20 mouse cellular contexts compared by ENCODE assay signal in genomic region chr2:93377157-93377556, GRCm38 (mm10). TPM values are rescaled to one million over a fixed set of nuclear protein-coding genes. Genes with fewer than 3 reads are reported as not detected.
DNase-seq lines count a peak whose midpoint lies in the region; ATAC-seq and TF ChIP-seq lines count a peak whose summit lies in the region.
"Had no signal": no experiment of that assay in that cellular context is flagged by ENCODE, and none has a peak within 500 bp of the region (broad histone marks: within the 10 kb centered on the region; RNA-seq: fewer than 3 reads in every experiment).

No protein-coding gene starts in this region.

- TF ChIP-seq CTCF in layer of hippocampus, adult 2 months (conservative IDR thresholded peaks at IDR 0.05), result peak; percentile 33

- ATAC-seq in forebrain, embryonic 16.5 days, result no peak
- ATAC-seq in forebrain, embryonic 15.5 days (replicated peaks), result no peak
- ATAC-seq in hindbrain, embryonic 14.5 days (ENCODE audit: low FRiP score), result no peak
- ATAC-seq in hindbrain, embryonic 16.5 days, result no peak; the same call in 1 of the 2 replicates
- no peak for ATAC-seq in neural tube, embryonic 15.5 days (ENCODE audit: low FRiP score)
- ATAC-seq: activated CD4-positive, CD25-positive, alpha-beta regulatory T cell, adult 4 months; CD4-positive, CD25-positive, alpha-beta regulatory T cell, adult 4 months; forebrain, embryonic 13.5 days; Patski had no signal

- WGBS in forebrain, embryonic 16.5 days, result 97% methylated on average over 3 of the region's 3 CpGs
- 97% methylated on average over 3 of the region's 3 CpGs for WGBS in forebrain, embryonic 15.5 days
- 95% methylated on average over 3 of the region's 3 CpGs for WGBS in hindbrain, embryonic 14.5 days
- WGBS in hindbrain, embryonic 16.5 days, result 95% methylated on average over 3 of the region's 3 CpGs
- WGBS in neural tube, embryonic 15.5 days, result 99% methylated on average over 3 of the region's 3 CpGs

- H3K4me3 ChIP-seq in forebrain, embryonic 16.5 days (replicated peaks; ENCODE audit: low read length), result no peak overlapping the region
- no peak overlapping the region for H3K4me3 ChIP-seq in forebrain, embryonic 15.5 days
- no peak overlapping the region for H3K4me3 ChIP-seq in hindbrain, embryonic 14.5 days (replicated peaks; ENCODE audit: low read length)
- H3K4me3 ChIP-seq in hindbrain, embryonic 16.5 days (ENCODE audit: low read length), result no peak overlapping the region
- no peak overlapping the region for H3K4me3 ChIP-seq in layer of hippocampus, adult 2 months
- no peak overlapping the region for H3K4me3 ChIP-seq in neural tube, embryonic 15.5 days (replicated peaks)
- H3K4me3 ChIP-seq: embryonic facial prominence, embryonic 12.5 days; forebrain, embryonic 13.5 days; heart, embryonic 13.5 days had no signal

- H3K36me3 ChIP-seq in forebrain, embryonic 16.5 days (ENCODE audit: control insufficient read depth, insufficient read depth), result no peaks in the 10 kb centered on the region
- no peaks in the 10 kb centered on the region for H3K36me3 ChIP-seq in forebrain, embryonic 15.5 days
- no peaks in the 10 kb centered on the region for H3K36me3 ChIP-seq in hindbrain, embryonic 14.5 days (replicated peaks; ENCODE audit: control insufficient read depth, insufficient read depth)
- H3K36me3 ChIP-seq in hindbrain, embryonic 16.5 days (ENCODE audit: control insufficient read depth, insufficient read depth, low read length), result no peaks in the 10 kb centered on the region
- H3K36me3 ChIP-seq in neural tube, embryonic 15.5 days, result no peaks in the 10 kb centered on the region
- H3K36me3 ChIP-seq: embryonic facial prominence, embryonic 12.5 days; G1E; heart, embryonic 13.5 days had no signal

- H3K9ac ChIP-seq in forebrain, embryonic 16.5 days (replicated peaks; ENCODE audit: low read depth, low read length), result no peak overlapping the region
- no peak overlapping the region for H3K9ac ChIP-seq in forebrain, embryonic 15.5 days (replicated peaks)
- H3K9ac ChIP-seq in hindbrain, embryonic 14.5 days, result no peak overlapping the region
- H3K9ac ChIP-seq in hindbrain, embryonic 16.5 days (ENCODE audit: low read depth, low read length), result no peak overlapping the region
- no peak overlapping the region for H3K9ac ChIP-seq in neural tube, embryonic 15.5 days (replicated peaks)
- H3K9ac ChIP-seq: embryonic facial prominence, embryonic 12.5 days; forebrain, embryonic 13.5 days; heart, embryonic 13.5 days had no signal

- peaks cover 6% of the 10 kb centered on the region; the same call in 1 of the 2 replicates for H3K4me1 ChIP-seq in forebrain, embryonic 16.5 days (replicated peaks; ENCODE audit: control insufficient read depth, insufficient read depth, low read length)
- H3K4me1 ChIP-seq in forebrain, embryonic 15.5 days, result peaks cover 13% of the 10 kb centered on the region
- 0 out of 2 replicates have a peak, but pooled peaks cover 14% of the 10 kb centered on the region for H3K4me1 ChIP-seq in hindbrain, embryonic 14.5 days (replicated peaks; ENCODE audit: control insufficient read depth, insufficient read depth, low read length)
- no peaks in the 10 kb centered on the region for H3K4me1 ChIP-seq in hindbrain, embryonic 16.5 days (ENCODE audit: control insufficient read depth, insufficient read depth, low read depth, low read length)
- peaks cover 22% of the 10 kb centered on the region for H3K4me1 ChIP-seq in neural tube, embryonic 15.5 days

- no peak for DNase-seq in hindbrain, embryonic 14.5 days (ENCODE audit: low spot score)
- DNase-seq in layer of hippocampus, adult 2 months (ENCODE audit: low spot score in 2 of 2), result no peak
- no peak for DNase-seq in layer of hippocampus, adult 11-12 months (ENCODE audit: low spot score)
- DNase-seq: adrenal gland, postnatal 14 days; B cell, adult 2 months; gastrocnemius, postnatal 10 days; heart, adult 18-20 months; heart, postnatal 36 days; kidney, adult 11 months had no signal

- no peaks in the 10 kb centered on the region for H3K9me3 ChIP-seq in forebrain, embryonic 16.5 days (ENCODE audit: control insufficient read depth, low read length)
- H3K9me3 ChIP-seq in forebrain, embryonic 15.5 days, result no peaks in the 10 kb centered on the region
- no peaks in the 10 kb centered on the region for H3K9me3 ChIP-seq in hindbrain, embryonic 14.5 days (ENCODE audit: control insufficient read depth, low read length)
- no peaks in the 10 kb centered on the region for H3K9me3 ChIP-seq in hindbrain, embryonic 16.5 days (ENCODE audit: control insufficient read depth, low read length)
- H3K9me3 ChIP-seq in neural tube, embryonic 15.5 days (replicated peaks), result no peaks in the 10 kb centered on the region
- H3K9me3 ChIP-seq: embryonic facial prominence, embryonic 12.5 days; forebrain, embryonic 13.5 days; G1E had no signal

- no peaks in the 10 kb centered on the region for H3K27me3 ChIP-seq in forebrain, embryonic 16.5 days (replicated peaks; ENCODE audit: control insufficient read depth, insufficient read depth, low read length)
- no peaks in the 10 kb centered on the region for H3K27me3 ChIP-seq in forebrain, embryonic 15.5 days
- no peaks in the 10 kb centered on the region for H3K27me3 ChIP-seq in hindbrain, embryonic 14.5 days (ENCODE audit: control insufficient read depth, insufficient read depth, low read length)
- no peaks in the 10 kb centered on the region for H3K27me3 ChIP-seq in hindbrain, embryonic 16.5 days (replicated peaks; ENCODE audit: control insufficient read depth, insufficient read depth, low read length)
- H3K27me3 ChIP-seq in neural tube, embryonic 15.5 days (replicated peaks), result no peaks in the 10 kb centered on the region
- H3K27me3 ChIP-seq: embryonic facial prominence, embryonic 12.5 days; forebrain, embryonic 13.5 days; heart, embryonic 13.5 days; Patski had no signal

- no peak overlapping the region for H3K4me2 ChIP-seq in forebrain, embryonic 16.5 days (ENCODE audit: low read length)
- H3K4me2 ChIP-seq in forebrain, embryonic 15.5 days (replicated peaks), result no peak overlapping the region
- no peak overlapping the region for H3K4me2 ChIP-seq in hindbrain, embryonic 14.5 days (replicated peaks)
- no peak overlapping the region for H3K4me2 ChIP-seq in hindbrain, embryonic 16.5 days (ENCODE audit: low read length)
- H3K4me2 ChIP-seq in neural tube, embryonic 15.5 days, result no peak overlapping the region
- H3K4me2 ChIP-seq: embryonic facial prominence, embryonic 12.5 days; forebrain, embryonic 13.5 days; heart, embryonic 13.5 days had no signal

- H3K27ac ChIP-seq in forebrain, embryonic 16.5 days (ENCODE audit: low read length), result peak overlapping the region; percentile 21; the same call in 1 of the 2 replicates
- H3K27ac ChIP-seq in forebrain, embryonic 15.5 days (replicated peaks), result no peak overlapping the region
- H3K27ac ChIP-seq in hindbrain, embryonic 14.5 days, result peak overlapping the region; percentile 10; the same call in 1 of the 2 replicates
- no peak overlapping the region; the same call in 1 of the 2 replicates for H3K27ac ChIP-seq in hindbrain, embryonic 16.5 days (ENCODE audit: low read depth, low read length)
- peak overlapping the region; percentile 83 for H3K27ac ChIP-seq in layer of hippocampus, adult 2 months
- 0 out of 2 replicates have a peak overlapping the region, but pooled peaks have one; percentile 58 for H3K27ac ChIP-seq in neural tube, embryonic 15.5 days (replicated peaks)
- H3K27ac ChIP-seq: embryonic facial prominence, embryonic 12.5 days; forebrain, embryonic 13.5 days had no signal

RNA-seq across cellular contexts. Expression of gene Tspan18, which starts 42.9 kb away (rescaled TPM):
- polyA plus RNA-seq in forebrain, embryonic 16.5 days (2015; fragmentation: Nextera tagmentation; extraction: Ambion mirVana), result 14.8 and 17.0 TPM in 2 replicates
- polyA plus RNA-seq in forebrain, embryonic 15.5 days (2015; fragmentation: Nextera tagmentation; extraction: Ambion mirVana), result 16.5 and 16.9 TPM in 2 replicates
- 28.6 and 31.3 TPM in 2 replicates for polyA plus RNA-seq in hindbrain, embryonic 14.5 days (2014; fragmentation: Nextera tagmentation; extraction: Ambion mirVana)
- 15.7 and 24.2 TPM in 2 replicates for polyA plus RNA-seq in hindbrain, embryonic 16.5 days (2015; fragmentation: Nextera tagmentation; extraction: Ambion mirVana)
- 10 to 100 TPM; 39.1 to 40.2 TPM for total RNA-seq in layer of hippocampus, adult 2 months (2021)
- 22.0 and 29.3 TPM in 2 replicates for polyA plus RNA-seq in neural tube, embryonic 15.5 days (2015; fragmentation: Nextera tagmentation; extraction: Ambion mirVana)

Comparison
In these comparisons a context has a peak if more than half of its experiments do, and no peak if none do; other contexts are left out.
1. H3K27ac ChIP-seq: peak in forebrain, embryonic 16.5 days (single experiment), hindbrain, embryonic 14.5 days (single experiment), layer of hippocampus, adult 2 months (single experiment) and neural tube, embryonic 15.5 days (single experiment); none in forebrain, embryonic 15.5 days (single experiment) and hindbrain, embryonic 16.5 days (single experiment).